Mouse (Mus musculus) MN1 (cell line): ENCODE results near the gene Lrrc9.

Experiments used
- DNase-seq: peaks from one replicate; pipeline ENCODE4 v3.0.0-alpha.2; 2016; ENCODE audit warnings: low spot score

Lrrc9 gene

GRCm38 (mm10) chr12:72467789-72468188 lies 26.1 kb downstream of the Lrrc9 start:
- DNase-seq: no peak

GRCm38 (mm10) chr12:72476773-72477450 lies 35.2 kb downstream of the Lrrc9 start:
- DNase-seq: no peak

- DNase-seq: no peak
Observed at GRCm38 (mm10) chr12:72482226-72482625, 40.6 kb downstream of the Lrrc9 start.

DNA sequence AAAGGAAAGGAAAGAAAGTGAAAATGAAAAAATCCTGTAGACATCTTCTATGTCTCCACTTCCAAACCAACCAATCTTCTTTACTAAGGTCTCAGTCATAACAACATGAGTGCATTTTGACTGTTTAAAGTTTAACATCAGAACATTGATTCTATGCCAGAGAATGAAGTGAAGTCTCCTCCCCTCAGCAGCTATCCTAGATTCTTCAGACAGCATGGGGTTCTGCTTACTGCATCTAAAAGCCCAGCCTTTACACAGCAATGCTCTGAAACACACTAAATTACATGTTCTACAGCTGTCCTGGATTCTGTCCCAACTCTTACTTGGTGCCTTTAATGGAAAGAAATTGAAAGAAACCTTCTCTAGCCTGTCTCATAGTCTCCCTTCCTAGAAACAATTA lies 43.2 kb downstream of the Lrrc9 start:
- no peak for DNase-seq

GRCm38 (mm10) chr12:72487498-72487897 lies 45.8 kb downstream of the Lrrc9 start:
- no peak for DNase-seq

GRCm38 (mm10) chr12:72489995-72490394 lies 48.3 kb downstream of the Lrrc9 start:
- no peak for DNase-seq

DNA sequence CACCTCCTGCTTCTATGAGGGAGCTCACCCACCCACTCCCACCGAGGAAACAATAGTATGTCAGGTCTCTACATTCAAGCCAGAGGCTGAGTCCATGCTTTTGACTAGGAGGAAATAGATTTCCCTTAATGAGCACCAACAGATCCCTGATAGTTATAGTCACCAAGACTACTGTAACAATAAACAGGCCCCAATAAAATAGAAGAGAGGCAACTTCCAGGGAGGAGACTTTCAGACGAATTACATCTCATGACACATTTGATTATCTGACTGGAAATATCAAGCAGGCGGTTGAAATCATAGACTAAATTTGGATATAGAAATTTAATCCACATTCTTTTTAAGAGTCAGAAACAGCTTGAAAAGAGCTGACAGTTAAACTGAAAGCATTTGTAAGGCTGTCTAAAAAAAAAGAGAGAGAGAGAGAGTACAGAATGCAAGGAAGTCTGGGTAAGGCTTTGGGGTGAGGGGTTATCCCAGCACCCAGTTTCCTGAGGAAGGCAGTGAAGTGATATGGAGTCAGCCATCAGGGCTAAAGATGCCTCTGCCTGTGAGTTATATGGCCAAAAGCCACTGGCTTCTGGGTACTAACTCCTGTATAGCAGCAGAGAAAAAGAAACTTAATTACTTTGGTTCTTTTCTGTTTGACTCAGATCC lies 49.5 kb downstream of the Lrrc9 start:
- no peak for DNase-seq

GRCm38 (mm10) chr12:72496866-72497600 lies 55.4 kb downstream of the Lrrc9 start:
- no peak for DNase-seq

DNA sequence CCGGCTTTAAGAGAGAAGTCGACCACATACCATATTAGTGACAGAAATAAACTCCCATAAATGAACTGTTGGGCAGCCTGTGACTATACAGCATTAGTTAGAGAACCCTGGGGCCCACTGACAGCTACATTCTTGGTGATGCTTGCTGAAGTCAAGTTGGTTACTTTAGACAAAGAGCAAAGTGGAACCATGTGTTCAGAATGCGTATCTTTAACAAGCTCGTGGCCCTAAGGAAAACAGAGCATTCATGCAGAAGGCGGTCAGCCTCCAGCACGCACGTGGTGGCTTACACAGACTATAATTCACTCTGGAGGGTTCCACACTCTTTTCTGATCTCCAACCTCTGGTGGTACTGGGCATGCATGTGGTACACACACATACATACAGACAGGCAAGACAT lies 67.9 kb downstream of the Lrrc9 start:
- DNase-seq: no peak

DNA sequence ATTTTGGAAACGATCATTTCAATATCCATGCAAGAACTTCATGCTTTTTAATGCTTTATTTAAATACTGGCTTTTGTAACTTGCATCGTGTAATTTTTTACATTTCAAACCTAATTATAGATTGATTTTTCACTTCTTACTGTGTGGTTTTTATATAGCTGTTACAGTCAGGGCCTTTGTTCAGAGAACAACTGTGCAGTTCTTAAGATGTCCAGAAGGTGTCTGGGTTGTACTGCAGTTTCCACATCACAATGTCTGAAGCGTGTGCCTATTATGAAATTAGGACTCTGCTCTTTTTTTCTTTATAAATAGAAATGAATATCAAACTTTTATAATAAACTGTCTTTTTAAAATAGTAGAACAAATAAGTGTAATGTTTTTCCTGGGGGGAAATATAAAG lies 73.8 kb downstream of the Lrrc9 start:
- DNase-seq: peak; percentile 37

- no peak for DNase-seq
Observed at GRCm38 (mm10) chr12:72518114-72518728, 76.6 kb downstream of the Lrrc9 start.

DNA sequence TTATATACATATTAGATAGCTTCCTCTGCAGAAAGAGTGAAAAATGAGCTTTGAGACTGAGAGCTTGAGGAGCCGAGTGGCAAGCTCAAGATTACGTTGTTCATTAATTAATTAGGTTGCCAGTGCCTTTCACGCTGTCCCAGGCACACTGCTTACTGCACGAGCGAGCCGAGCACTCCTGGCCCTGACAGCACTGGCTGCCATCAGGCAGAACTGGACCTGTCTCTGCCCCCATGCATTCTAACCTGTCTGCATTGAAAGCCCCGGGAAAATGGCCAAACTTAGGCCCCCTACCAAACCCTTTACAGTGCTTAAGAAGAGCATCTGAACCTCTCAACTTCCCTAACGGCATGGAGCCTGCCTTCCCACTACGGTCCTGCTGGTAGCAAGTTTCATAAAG lies 77.7 kb downstream of the Lrrc9 start:
- peak; percentile 12 for DNase-seq

DNA sequence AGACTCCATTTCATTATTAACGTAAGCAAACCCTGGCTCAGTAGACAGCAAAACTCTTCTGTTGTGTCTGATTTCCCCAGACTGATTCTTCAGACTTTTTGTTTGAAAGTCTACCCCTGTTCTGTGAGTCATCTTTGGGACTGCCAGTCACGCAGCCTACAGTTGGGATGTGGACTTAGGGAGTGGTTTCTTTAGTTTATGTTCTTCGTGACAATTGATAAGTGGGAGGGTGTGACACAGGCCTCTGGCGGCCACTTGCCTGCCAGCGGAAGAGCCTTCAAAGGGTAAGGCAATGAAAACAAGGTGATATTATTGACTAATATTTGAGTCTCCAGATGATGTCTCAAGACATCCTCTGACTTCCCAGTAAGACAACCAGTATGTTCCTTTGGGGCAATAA lies 78.2 kb downstream of the Lrrc9 start:
- DNase-seq: peak; percentile 11

- DNase-seq: peak; percentile 71
Observed at GRCm38 (mm10) chr12:72520645-72521044, 79.0 kb downstream of the Lrrc9 start.

DNA sequence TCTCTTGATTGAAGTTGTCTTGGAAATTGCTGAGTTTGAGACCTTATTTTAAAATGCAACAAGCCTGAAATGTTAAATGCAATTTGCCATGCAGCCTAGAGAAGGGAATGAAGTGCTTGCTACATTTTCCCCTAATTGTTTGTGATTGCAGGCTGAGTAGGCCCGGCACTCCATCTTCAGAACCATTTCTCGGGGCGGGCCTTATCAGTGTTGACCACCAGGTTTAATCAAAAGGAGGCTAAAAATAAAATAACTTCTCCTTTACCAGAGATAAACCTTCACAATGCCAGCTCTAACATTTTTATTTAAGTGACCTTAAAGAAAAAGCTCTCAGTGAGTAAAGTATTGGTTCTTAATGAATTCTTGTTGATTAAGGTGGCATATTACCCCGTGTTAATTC lies 83.9 kb downstream of the Lrrc9 start:
- DNase-seq: no peak

GRCm38 (mm10) chr12:72532303-72532702 lies 90.6 kb downstream of the Lrrc9 start:
- no peak for DNase-seq

DNA sequence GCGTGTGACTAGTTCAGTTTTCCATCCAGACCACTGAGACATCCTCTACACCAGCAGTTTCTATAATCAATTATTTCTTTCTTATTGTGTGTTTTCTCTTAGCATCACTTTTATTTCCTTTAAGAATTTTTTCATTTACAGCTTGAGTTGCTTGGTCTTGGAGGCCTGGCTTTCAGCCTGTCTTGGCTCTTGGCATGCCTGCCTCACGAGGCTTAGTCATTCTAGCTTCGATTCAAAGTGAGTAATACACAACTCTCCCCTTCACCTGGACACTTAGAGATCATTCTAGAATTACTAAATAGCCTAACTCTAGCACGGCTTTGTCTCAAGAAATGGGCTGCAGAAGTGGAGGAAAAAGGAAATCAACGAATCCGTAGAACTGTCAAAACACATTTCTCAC lies 92.3 kb downstream of the Lrrc9 start:
- no peak for DNase-seq

- no peak for DNase-seq
Observed at GRCm38 (mm10) chr12:72535599-72535998, 93.9 kb downstream of the Lrrc9 start.

DNA sequence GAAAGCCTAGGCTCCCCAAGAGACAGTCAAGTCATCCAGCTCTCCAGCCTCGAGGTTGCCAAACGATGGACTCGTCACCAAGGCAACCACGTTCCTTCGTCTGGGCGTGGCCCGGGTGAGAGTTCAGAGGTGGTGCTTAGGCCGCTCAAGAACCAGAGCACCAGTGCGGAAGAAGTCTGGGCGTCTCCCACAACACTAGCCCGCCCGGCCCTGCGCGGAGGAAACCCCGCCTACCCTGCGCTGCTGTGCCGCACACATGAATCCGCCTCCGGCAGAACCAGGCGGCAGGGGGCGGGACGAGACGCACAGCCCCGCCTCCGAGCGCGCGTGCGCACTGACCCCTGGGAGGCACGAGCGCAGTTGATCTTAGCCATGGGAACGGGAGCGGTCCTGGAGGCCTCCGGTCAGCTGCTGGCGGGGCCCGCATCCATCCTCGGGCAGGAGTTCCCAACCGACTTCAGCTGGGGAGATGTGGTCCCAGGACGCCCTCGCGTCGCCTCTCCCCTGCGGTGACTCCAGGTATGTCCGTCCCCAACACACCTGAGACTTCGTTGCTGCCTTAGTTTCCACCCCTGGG lies 94.4 kb downstream of the Lrrc9 start, which contains the start of gene Pcnx4:
Gene Pcnx4, plus strand, starts transcription at position 363 of the 577 bp plus-strand sequence.
- DNase-seq: peak; percentile 99

- DNase-seq: no peak
Observed at GRCm38 (mm10) chr12:72538571-72538970, 96.9 kb downstream of the Lrrc9 start.

- no peak for DNase-seq
Observed at GRCm38 (mm10) chr12:72554347-72554746, 112.7 kb downstream of the Lrrc9 start.

GRCm38 (mm10) chr12:72564281-72564795 lies 122.7 kb downstream of the Lrrc9 start:
- DNase-seq: no peak
